ENCODE assay signal across 23 mouse cellular contexts in the genomic region with DNA sequence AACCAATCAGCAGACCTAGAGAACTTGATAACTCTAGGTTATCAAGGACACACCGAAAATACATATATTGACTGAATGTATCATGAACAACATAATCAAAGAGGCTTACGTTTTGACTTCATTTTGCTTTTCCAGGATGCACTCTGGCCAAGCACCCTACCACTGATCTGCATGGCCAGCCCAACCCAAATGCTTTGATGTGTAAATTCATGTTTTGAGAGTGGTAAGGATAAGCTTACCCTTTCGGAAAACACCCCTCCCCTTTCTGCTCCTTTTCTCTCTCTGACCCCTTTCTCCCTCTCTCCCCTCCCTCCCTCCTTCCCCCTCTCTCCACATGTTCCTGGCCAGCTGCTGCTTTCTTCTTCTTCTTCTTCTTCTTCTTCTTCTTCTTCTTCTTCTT.
DNase-seq lines count a peak whose midpoint lies in the region; ATAC-seq and TF ChIP-seq lines count a peak whose summit lies in the region.
"Had no signal": no experiment of that assay in that cellular context is flagged by ENCODE, and none has a peak within 500 bp of the region (broad histone marks: within the 10 kb centered on the region; RNA-seq: fewer than 3 reads in every experiment).

No protein-coding gene starts in this region.

- H3K27me3 ChIP-seq in liver, embryonic 11.5 days (replicated peaks; ENCODE audit: control insufficient read depth, insufficient read depth, low read length), result peaks cover 5% of the 10 kb centered on the region; the same call in 1 of the 2 replicates
- no peaks in the 10 kb centered on the region for H3K27me3 ChIP-seq in liver, postnatal 0 days (ENCODE audit: insufficient read depth, low read length)
- H3K27me3 ChIP-seq in E14TG2a.4 (ENCODE audit: insufficient read depth, low read length), result no peaks in the 10 kb centered on the region; the same call in 1 of the 2 replicates
- peaks cover 16% of the 10 kb centered on the region; the same call in 1 of the 2 replicates for H3K27me3 ChIP-seq in kidney, embryonic 16.5 days (ENCODE audit: insufficient read depth, low read length)
- H3K27me3 ChIP-seq: Patski had no signal

- ATAC-seq in liver, embryonic 11.5 days (replicated peaks; ENCODE audit: low FRiP score), result no peak
- no peak for ATAC-seq in liver, postnatal 0 days
- no peak for ATAC-seq in kidney, embryonic 16.5 days (ENCODE audit: low FRiP score, low TSS enrichment)
- ATAC-seq: Patski had no signal

- H3K36me3 ChIP-seq in liver, embryonic 11.5 days (ENCODE audit: control insufficient read depth, insufficient read depth, low read length), result no peaks in the 10 kb centered on the region
- no peaks in the 10 kb centered on the region for H3K36me3 ChIP-seq in liver, postnatal 0 days (replicated peaks; ENCODE audit: insufficient read depth, low read length)
- no peaks in the 10 kb centered on the region for H3K36me3 ChIP-seq in E14TG2a.4 (ENCODE audit: insufficient read depth, low read length)
- H3K36me3 ChIP-seq in kidney, embryonic 16.5 days (ENCODE audit: insufficient read depth, low read length), result no peaks in the 10 kb centered on the region
- H3K36me3 ChIP-seq: embryonic facial prominence, embryonic 10.5 days; embryonic facial prominence, embryonic 12.5 days; forebrain, embryonic 15.5 days; G1E had no signal

- no peak for TF ChIP-seq CTCF in liver, postnatal 0 days (IDR thresholded peaks at IDR 0.05; ENCODE audit: low read depth)
- TF ChIP-seq CTCF in E14TG2a.4 (conservative IDR thresholded peaks at IDR 0.05; ENCODE audit: low read length), result no peak
- TF ChIP-seq CTCF in bone marrow macrophage, adult 2 months (IDR thresholded peaks at IDR 0.05; ENCODE audit: low read depth, low read length), result no peak

- DNase-seq in liver, embryonic 11.5 days (ENCODE audit: low spot score), result no peak
- DNase-seq in liver, postnatal 0 days, result no peak
- DNase-seq in ES-CJ7 (ENCODE audit: low read depth, low spot score), result peak; percentile 53
- no peak for DNase-seq in B cell, adult 2 months
- DNase-seq in lung, postnatal 10 days, result no peak
- DNase-seq: adrenal gland, adult 2 months; adrenal gland, postnatal 10 days; adrenal gland, postnatal 25 days; cerebellum, adult 11-12 months; cerebellum, adult 2 months; cerebellum, adult 9-10 months; cerebellum, postnatal 10 days; cerebellum, postnatal 25 days; forebrain, postnatal 0 days had no signal

- peak overlapping the region; percentile 10; the same call in 1 of the 2 replicates for H3K4me2 ChIP-seq in liver, embryonic 11.5 days
- H3K4me2 ChIP-seq in liver, postnatal 0 days (ENCODE audit: low read depth, low read length), result no peak overlapping the region
- no peak overlapping the region for H3K4me2 ChIP-seq in kidney, embryonic 16.5 days (replicated peaks; ENCODE audit: low read depth, low read length)
- H3K4me2 ChIP-seq: forebrain, embryonic 13.5 days; forebrain, embryonic 15.5 days had no signal

- no peak for TF ChIP-seq EP300 in liver, postnatal 0 days (IDR thresholded peaks at IDR 0.05; ENCODE audit: low read depth)

- H3K4me1 ChIP-seq in liver, embryonic 11.5 days (replicated peaks; ENCODE audit: control insufficient read depth, insufficient read depth, low read length), result no peaks in the 10 kb centered on the region; the same call in 1 of the 2 replicates
- peaks cover 4% of the 10 kb centered on the region for H3K4me1 ChIP-seq in liver, postnatal 0 days (ENCODE audit: insufficient read depth)
- peaks cover 69% of the 10 kb centered on the region for H3K4me1 ChIP-seq in E14TG2a.4 (replicated peaks; ENCODE audit: low read depth, low read length)
- H3K4me1 ChIP-seq in bone marrow macrophage, adult 2 months (ENCODE audit: control insufficient read depth, insufficient read depth, low read length), result peaks cover 20% of the 10 kb centered on the region
- 0 out of 2 replicates have a peak, but pooled peaks cover 5% of the 10 kb centered on the region for H3K4me1 ChIP-seq in kidney, embryonic 16.5 days (ENCODE audit: insufficient read depth, low read length)

- H3K9me3 ChIP-seq in liver, embryonic 11.5 days (ENCODE audit: control insufficient read depth, low read length), result no peaks in the 10 kb centered on the region
- H3K9me3 ChIP-seq in liver, postnatal 0 days (ENCODE audit: low read length), result no peaks in the 10 kb centered on the region
- H3K9me3 ChIP-seq in E14TG2a.4 (ENCODE audit: low read length), result no peaks in the 10 kb centered on the region
- 0 out of 2 replicates have a peak, but pooled peaks cover 3% of the 10 kb centered on the region for H3K9me3 ChIP-seq in kidney, embryonic 16.5 days (ENCODE audit: low read length)
- H3K9me3 ChIP-seq: embryonic facial prominence, embryonic 10.5 days; forebrain, embryonic 13.5 days; forebrain, embryonic 15.5 days; G1E had no signal

- no peak for TF ChIP-seq POLR2A in bone marrow macrophage, adult 2 months (IDR thresholded peaks at IDR 0.05; ENCODE audit: borderline replicate concordance, low read depth, low read length)

- no peak overlapping the region for H3K27ac ChIP-seq in liver, embryonic 11.5 days (ENCODE audit: low read depth, low read length)
- no peak overlapping the region for H3K27ac ChIP-seq in liver, postnatal 0 days (ENCODE audit: low read depth)
- peak overlapping the region; percentile 72 for H3K27ac ChIP-seq in bone marrow macrophage, adult 2 months (ENCODE audit: insufficient read depth, low read depth, low read length)
- no peak overlapping the region for H3K27ac ChIP-seq in kidney, embryonic 16.5 days (ENCODE audit: low read length)
- H3K27ac ChIP-seq: embryonic facial prominence, embryonic 10.5 days; embryonic facial prominence, embryonic 12.5 days; forebrain, embryonic 13.5 days; forebrain, embryonic 15.5 days had no signal

- H3K9ac ChIP-seq in liver, embryonic 11.5 days (ENCODE audit: low read depth, low read length), result no peak overlapping the region
- no peak overlapping the region for H3K9ac ChIP-seq in liver, postnatal 0 days (replicated peaks)
- no peak overlapping the region for H3K9ac ChIP-seq in kidney, embryonic 16.5 days (replicated peaks; ENCODE audit: low read length)
- H3K9ac ChIP-seq: embryonic facial prominence, embryonic 12.5 days; forebrain, embryonic 13.5 days; forebrain, embryonic 15.5 days; forebrain, postnatal 0 days had no signal

- WGBS in liver, embryonic 11.5 days, result 14% methylated on average over 3 of the region's 3 CpGs
- WGBS in liver, postnatal 0 days (ENCODE audit: insufficient replicate concordance), result 29% methylated on average over 3 of the region's 3 CpGs
- WGBS in kidney, embryonic 16.5 days, result 31% methylated on average over 3 of the region's 3 CpGs

- H3K4me3 ChIP-seq in liver, embryonic 11.5 days (ENCODE audit: low read depth, low read length), result no peak overlapping the region
- H3K4me3 ChIP-seq in liver, postnatal 0 days (ENCODE audit: low read depth, low read length), result no peak overlapping the region
- 0 out of 2 replicates have a peak overlapping the region, but pooled peaks have one; percentile 13 for H3K4me3 ChIP-seq in E14TG2a.4 (replicated peaks; ENCODE audit: low read length)
- no peak overlapping the region for H3K4me3 ChIP-seq in bone marrow macrophage, adult 2 months (ENCODE audit: insufficient read depth, low read length)
- H3K4me3 ChIP-seq in kidney, embryonic 16.5 days (ENCODE audit: low read length), result no peak overlapping the region
- H3K4me3 ChIP-seq: embryonic facial prominence, embryonic 10.5 days; embryonic facial prominence, embryonic 12.5 days; forebrain, embryonic 13.5 days; forebrain, embryonic 15.5 days had no signal
